Mouse (Mus musculus) v-Abl transformed pro-B cells (cell line): ENCODE data around the gene Irf2.

ENCODE experiments used
- in situ Hi-C, 2 experiments: fragments of 400-800 bp; cut with MboI; formaldehyde crosslinking; loops; one replicate each; pipeline ENCODE4 v1.15.1; 2025; ENCODE audit not compliant: unreplicated experiment in 2 of 2

Gene Irf2

GRCm38 (mm10) chr8:46739003-46739949 is at the start of gene Irf2:
Gene Irf2, plus strand, starts transcription at chr8:46739732.
- in situ Hi-C loops = loop anchor here (5.0 kb wide), 3 partner anchors 113 to 213 kb away; no protein-coding TSS in a partner anchor

DNA sequence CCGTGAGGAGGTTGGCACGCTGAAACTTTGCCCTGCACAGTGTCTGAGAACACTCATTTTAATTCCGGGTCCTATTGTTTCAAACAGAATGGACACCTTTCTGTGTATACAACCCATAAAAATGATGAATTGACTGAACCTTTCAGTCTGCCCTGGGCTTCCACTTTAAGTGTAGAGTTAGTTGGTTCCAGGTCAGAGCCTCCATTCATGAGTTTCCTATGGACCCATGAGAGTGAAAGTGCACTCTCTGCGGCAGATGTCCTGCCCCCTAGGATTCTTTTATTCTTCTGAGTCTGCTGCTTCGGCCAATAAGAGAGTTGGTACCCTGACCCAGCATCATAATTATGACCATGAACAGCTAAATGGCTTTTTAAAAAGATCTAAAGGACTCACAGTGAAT is 49.4 kb upstream of the Irf2 start:
- in situ Hi-C loops = loop anchor here (5.0 kb wide), 1 partner anchor 42 kb away; no protein-coding TSS in a partner anchor

DNA sequence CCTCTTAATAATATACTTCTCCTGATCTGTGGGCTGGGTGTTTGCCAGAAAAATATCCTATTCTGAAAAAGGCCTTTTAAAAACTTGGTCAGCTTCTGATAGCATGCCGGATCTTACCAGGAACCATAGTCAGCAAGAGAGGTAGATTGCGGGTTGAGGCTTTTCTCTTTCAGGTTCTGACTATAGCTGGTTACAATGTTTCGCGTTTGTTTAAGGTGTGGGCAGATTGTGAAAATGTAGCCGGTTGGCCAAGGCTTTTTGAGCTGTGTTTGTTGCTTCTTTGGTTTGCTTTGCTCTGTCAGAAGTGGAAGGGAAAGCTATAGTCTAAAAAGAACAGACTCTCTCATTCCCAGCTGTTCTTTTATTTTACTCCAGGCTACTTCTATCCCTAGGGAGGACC is 49.0 kb upstream of the Irf2 start:
- in situ Hi-C loops = loop anchor here (5.0 kb wide), 1 partner anchor 42 kb away; no protein-coding TSS in a partner anchor

- in situ Hi-C loops = loop anchor here (5.0 kb wide), 1 partner anchor 41 kb away; no protein-coding TSS in a partner anchor
Measured at GRCm38 (mm10) chr8:46691360-46691759, 48.2 kb upstream of the Irf2 start.

DNA sequence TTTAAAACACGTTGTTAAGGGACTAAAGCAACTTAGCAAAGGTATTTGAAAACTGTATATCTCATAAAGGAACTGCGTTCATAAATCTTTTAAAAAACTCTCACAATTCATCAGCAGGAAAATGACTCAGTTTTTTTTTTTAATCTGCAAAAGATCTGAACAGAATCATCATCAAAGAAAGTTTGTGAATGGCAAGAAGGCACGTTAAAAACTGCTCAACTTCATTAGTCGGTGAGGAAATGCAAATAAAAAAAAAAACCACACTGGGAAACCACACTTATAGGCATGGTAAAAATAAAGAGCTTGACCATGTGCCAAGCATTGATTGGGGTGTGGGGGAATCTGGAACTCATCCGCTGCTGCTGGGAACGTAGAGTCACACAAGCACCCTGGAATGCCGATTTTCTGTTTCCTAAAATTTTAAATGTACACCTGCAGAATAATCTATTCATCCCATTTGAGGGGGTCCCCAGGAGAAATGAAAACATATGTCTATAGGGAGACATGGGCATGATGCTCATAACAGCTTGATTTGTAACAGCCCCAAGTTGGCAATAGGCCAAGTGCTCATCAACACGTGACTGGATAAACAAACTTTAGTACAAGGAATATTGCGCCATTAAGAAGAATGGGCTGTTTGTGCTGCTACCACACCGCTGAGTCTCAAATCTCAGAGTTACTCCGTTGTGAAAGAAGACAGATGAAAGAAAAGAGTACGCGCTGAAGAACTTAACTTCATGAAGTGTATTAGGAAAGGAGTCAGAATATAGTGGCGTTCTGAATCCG is 43.1 kb upstream of the Irf2 start:
- in situ Hi-C loops = no loop called here

DNA sequence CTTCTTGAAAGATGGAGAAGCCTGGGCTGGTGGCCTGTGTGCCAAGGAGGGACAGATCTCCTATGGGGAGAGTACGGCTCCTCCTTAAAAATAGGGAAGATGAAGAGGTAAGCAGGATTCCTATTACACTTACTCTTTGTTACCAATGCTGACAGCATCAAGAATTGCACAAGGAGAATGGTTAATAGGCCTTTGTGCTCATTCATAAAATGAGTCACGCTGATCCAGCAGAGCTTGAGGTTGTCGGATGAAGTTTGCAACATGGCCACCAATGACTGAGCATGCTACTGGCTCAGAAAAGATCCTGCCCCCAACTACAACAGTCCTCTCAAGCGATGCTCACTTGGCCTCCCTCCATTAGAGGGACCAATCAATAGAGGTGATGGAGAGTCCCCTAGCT is 42.0 kb upstream of the Irf2 start:
- in situ Hi-C loops = no loop called here

- in situ Hi-C loops = no loop called here
Measured at GRCm38 (mm10) chr8:46698162-46698561, 41.4 kb upstream of the Irf2 start.

GRCm38 (mm10) chr8:46705145-46705544 is 34.4 kb upstream of the Irf2 start:
- in situ Hi-C loops = no loop called here

- in situ Hi-C loops = no loop called here
Measured at GRCm38 (mm10) chr8:46706730-46707129, 32.8 kb upstream of the Irf2 start.

DNA sequence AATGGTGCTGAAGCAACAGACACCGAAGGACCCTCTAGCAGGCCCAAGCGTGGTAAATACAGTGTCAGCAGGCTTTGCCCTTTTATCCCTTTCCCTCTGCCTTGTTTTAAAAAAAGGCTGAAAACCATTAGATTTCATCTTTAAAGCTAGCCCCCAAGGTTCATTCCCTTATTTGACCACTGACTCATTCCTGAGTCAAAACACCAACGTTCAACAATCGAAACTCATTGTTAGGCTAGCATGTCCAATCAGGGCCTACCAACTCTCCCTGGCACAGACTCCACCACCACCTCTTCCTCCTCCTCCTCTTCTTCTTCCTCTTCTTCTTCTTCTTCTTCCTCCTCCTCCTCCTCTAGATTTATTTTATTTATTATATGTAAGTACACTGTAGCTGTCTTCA is 30.2 kb upstream of the Irf2 start:
- in situ Hi-C loops = no loop called here

GRCm38 (mm10) chr8:46710289-46710688 is 29.2 kb upstream of the Irf2 start:
- in situ Hi-C loops = no loop called here

DNA sequence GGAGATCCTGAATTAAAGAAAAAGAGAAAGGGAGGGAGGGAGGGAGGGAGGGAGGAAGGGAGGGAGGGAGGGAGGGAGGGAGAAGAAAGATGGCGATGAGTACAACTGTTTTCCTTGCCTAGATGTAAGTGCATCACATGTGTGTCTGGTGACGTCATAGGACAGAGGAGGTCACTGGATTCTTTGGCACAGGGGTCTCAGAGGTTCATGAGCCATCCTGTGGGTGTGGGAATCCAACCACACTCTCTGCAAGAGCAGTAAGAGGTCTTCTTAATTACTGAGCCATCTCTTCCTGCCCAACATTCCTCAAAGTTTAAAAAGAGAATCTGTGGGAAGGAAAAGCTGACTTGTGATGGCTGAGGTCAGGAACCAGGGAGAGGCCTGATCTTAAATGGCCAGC is 28.0 kb upstream of the Irf2 start:
- in situ Hi-C loops = no loop called here

DNA sequence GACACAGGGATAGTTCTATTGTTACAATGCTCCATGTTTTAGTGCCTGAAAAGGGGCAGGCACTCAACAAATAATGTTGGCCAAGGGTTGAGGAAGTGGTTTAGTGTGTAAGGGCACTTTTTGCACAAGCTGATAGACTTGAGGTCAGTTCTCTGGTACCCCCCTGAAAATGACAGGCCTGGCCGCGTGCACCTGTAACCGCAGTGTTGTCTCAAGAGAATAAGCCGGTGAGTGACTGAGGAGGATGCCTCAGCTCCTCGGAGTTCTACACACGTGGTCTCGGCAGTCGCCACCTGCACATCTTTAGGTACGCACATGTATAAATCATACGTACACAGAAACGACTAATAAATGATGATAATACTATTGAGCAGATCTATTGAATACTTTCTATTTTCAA is 26.4 kb upstream of the Irf2 start:
- in situ Hi-C loops = no loop called here

DNA sequence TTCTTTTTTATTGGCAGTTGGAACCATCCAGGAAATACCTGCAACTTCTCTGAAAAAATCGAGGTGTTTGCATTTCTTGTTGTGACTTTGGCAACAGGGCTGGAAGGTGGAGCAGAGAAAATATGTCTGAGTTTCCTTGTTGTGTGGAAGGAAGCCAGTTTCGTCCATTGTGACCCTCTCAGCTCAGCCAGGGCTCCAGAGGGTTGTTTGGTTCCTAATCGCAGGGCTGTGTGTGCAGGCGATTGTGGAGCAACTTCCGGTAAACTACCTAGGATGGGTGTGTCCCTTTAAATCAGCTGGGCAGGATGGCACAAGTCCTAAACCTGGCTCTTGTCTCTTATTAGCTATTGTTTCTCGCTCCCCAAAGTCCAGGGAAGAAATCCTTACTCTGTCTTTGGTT is 25.7 kb upstream of the Irf2 start:
- in situ Hi-C loops = no loop called here

- in situ Hi-C loops = no loop called here
Measured at GRCm38 (mm10) chr8:46714400-46714799, 25.1 kb upstream of the Irf2 start.

GRCm38 (mm10) chr8:46716477-46716876 is 23.1 kb upstream of the Irf2 start:
- in situ Hi-C loops = no loop called here

DNA sequence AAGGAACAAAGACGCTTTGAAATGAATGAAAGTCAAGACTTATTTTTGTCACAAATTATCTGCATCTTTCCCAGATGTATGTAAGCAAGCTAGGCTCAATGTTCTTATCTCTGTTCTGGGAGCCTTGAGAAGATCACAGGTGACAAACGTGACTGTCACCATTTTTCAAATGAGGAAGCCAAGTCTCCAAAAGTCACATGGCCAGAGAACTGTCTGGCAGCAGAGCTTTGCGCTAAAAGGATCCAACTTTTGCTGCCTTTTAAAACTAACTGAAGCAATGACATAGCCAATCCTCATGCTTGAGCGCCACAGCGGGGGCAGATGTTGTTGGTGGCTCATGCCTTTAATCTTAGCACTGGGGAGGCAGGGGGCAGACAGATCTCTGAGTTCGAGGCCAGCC is 22.4 kb upstream of the Irf2 start:
- in situ Hi-C loops = no loop called here

GRCm38 (mm10) chr8:46718301-46718700 is 21.2 kb upstream of the Irf2 start:
- in situ Hi-C loops = no loop called here

DNA sequence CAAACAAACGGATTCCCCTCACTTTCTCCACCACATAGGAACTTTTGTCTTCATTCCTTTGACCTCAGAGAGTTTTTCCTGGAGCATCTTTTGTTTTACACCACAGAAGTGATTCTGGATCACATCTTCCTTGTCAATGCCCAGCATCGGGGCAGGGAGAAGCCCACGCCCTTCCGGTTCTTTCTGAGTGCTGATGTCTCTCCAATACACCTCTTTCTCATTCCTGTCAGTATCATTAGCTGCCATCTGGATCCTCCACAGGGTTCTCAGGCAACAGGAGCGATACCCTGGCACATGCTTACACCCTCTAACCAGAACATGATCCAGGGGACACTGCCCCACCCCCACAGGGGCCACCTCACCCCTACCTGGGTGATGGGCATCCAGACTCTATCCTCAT is 20.8 kb upstream of the Irf2 start:
- in situ Hi-C loops = no loop called here

DNA sequence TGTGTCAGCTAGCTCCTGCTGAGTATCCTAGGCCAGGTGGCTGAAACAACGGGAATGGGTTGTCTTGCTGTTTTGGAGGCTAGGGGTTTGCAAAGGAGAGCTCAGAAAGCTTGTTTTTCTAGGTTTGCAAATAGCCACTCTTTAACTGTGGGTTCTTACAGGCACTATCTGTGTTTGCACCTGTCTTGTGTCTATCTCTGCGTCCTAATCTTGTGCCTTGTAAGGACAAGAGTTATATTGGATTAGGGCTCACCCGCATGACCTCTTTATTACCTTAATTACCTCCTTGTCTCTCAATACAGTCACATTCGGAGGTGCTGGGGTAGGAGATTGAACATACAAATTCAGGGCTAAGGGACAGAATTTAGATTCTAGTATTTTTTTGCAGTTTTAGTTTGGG is 18.9 kb upstream of the Irf2 start:
- in situ Hi-C loops = no loop called here

- in situ Hi-C loops = no loop called here
Measured at GRCm38 (mm10) chr8:46721065-46721845, 18.3 kb upstream of the Irf2 start.
